In genomic region chr7:139484206-139484955, GRCm38 (mm10) we compare ENCODE assay signal across 9 mouse cellular contexts.
DNase-seq lines count a peak whose midpoint lies in the region; ATAC-seq and TF ChIP-seq lines count a peak whose summit lies in the region.
"Had no signal": no experiment of that assay in that cellular context is flagged by ENCODE, and none has a peak within 500 bp of the region (broad histone marks: within the 10 kb centered on the region; RNA-seq: fewer than 3 reads in every experiment).

No protein-coding gene starts in this region.

- H3K4me2 ChIP-seq in liver, embryonic 12.5 days: no peak overlapping the region
- H3K4me2 ChIP-seq in forebrain, embryonic 14.5 days (ENCODE audit: low read length): no peak overlapping the region
- no peak overlapping the region for H3K4me2 ChIP-seq in limb, embryonic 14.5 days (replicated peaks; ENCODE audit: low read depth, low read length, severe bottlenecking)
- H3K4me2 ChIP-seq: embryonic facial prominence, embryonic 15.5 days had no signal

- H3K9ac ChIP-seq in liver, embryonic 12.5 days: no peak overlapping the region
- H3K9ac ChIP-seq in forebrain, embryonic 14.5 days (ENCODE audit: low read length): no peak overlapping the region
- H3K9ac ChIP-seq in limb, embryonic 14.5 days (ENCODE audit: low read depth, low read length, severe bottlenecking): no peak overlapping the region
- H3K9ac ChIP-seq: embryonic facial prominence, embryonic 15.5 days had no signal

- no peaks in the 10 kb centered on the region for H3K36me3 ChIP-seq in liver, embryonic 12.5 days
- H3K36me3 ChIP-seq in forebrain, embryonic 14.5 days (ENCODE audit: control insufficient read depth, insufficient read depth, low read length): no peaks in the 10 kb centered on the region
- H3K36me3 ChIP-seq in limb, embryonic 14.5 days (ENCODE audit: control insufficient read depth, insufficient read depth, low read length): peaks cover 11% of the 10 kb centered on the region

- H3K27ac ChIP-seq in liver, embryonic 12.5 days: no peak overlapping the region
- H3K27ac ChIP-seq in bone marrow, adult 2 months (ENCODE audit: control insufficient read depth, insufficient read depth, low read depth, low read length, poor library complexity): no peak overlapping the region
- no peak overlapping the region for H3K27ac ChIP-seq in forebrain, embryonic 14.5 days (ENCODE audit: low read depth, low read length)
- H3K27ac ChIP-seq in limb, embryonic 14.5 days (replicated peaks; ENCODE audit: low read depth, low read length): no peak overlapping the region
- H3K27ac ChIP-seq: embryonic facial prominence, embryonic 15.5 days had no signal

- H3K27me3 ChIP-seq in liver, embryonic 12.5 days (replicated peaks): no peaks in the 10 kb centered on the region
- H3K27me3 ChIP-seq in forebrain, embryonic 14.5 days (replicated peaks; ENCODE audit: control insufficient read depth, insufficient read depth, low read length): no peaks in the 10 kb centered on the region
- H3K27me3 ChIP-seq in limb, embryonic 14.5 days (ENCODE audit: control insufficient read depth, insufficient read depth, low read length): no peaks in the 10 kb centered on the region
- H3K27me3 ChIP-seq: embryonic facial prominence, embryonic 15.5 days had no signal

- peak; percentile 54 for TF ChIP-seq CTCF in bone marrow, adult 2 months (IDR thresholded peaks at IDR 0.05; ENCODE audit: control insufficient read depth, insufficient read depth, low read length)

- H3K9me3 ChIP-seq in liver, embryonic 12.5 days (replicated peaks): no peaks in the 10 kb centered on the region
- no peaks in the 10 kb centered on the region for H3K9me3 ChIP-seq in forebrain, embryonic 14.5 days (replicated peaks; ENCODE audit: control insufficient read depth, low read length)
- H3K9me3 ChIP-seq in limb, embryonic 14.5 days (ENCODE audit: control insufficient read depth, low read length): no peaks in the 10 kb centered on the region
- H3K9me3 ChIP-seq: embryonic facial prominence, embryonic 15.5 days had no signal

- TF ChIP-seq POLR2A in bone marrow, adult 2 months (IDR thresholded peaks at IDR 0.05; ENCODE audit: borderline replicate concordance, control insufficient read depth, low read depth, low read length): no peak
- TF ChIP-seq POLR2A in limb, embryonic 14.5 days (IDR thresholded peaks at IDR 0.05; ENCODE audit: borderline replicate concordance, extremely low read depth, insufficient read depth, insufficient read length): no peak

- no peaks in the 10 kb centered on the region for H3K4me1 ChIP-seq in liver, embryonic 12.5 days
- H3K4me1 ChIP-seq in bone marrow, adult 2 months (ENCODE audit: control insufficient read depth, insufficient read depth, low read length): no peaks in the 10 kb centered on the region
- H3K4me1 ChIP-seq in forebrain, embryonic 14.5 days (ENCODE audit: control insufficient read depth, insufficient read depth, low read length): no peaks in the 10 kb centered on the region
- 0 out of 2 replicates have a peak, but pooled peaks cover 5% of the 10 kb centered on the region for H3K4me1 ChIP-seq in limb, embryonic 14.5 days (ENCODE audit: control insufficient read depth, insufficient read depth, low read length)

- DNase-seq in liver: peak; percentile 18
- peak; percentile 82 for DNase-seq in forebrain, embryonic 14.5 days (ENCODE audit: low spot score)
- DNase-seq in kidney, adult 8-10 months: peak; percentile 15 to 39
- DNase-seq in limb, embryonic 14.5 days (ENCODE audit: low spot score): peak; percentile 34
- DNase-seq in retina, adult 2 months (ENCODE audit: low read depth, low spot score): peak; percentile 26
- no peak for DNase-seq in Muller cell, postnatal 12 days (ENCODE audit: inconsistent ontology term)

- no peak for ATAC-seq in liver, embryonic 12.5 days
- ATAC-seq in forebrain, embryonic 14.5 days: peak; percentile 76
- ATAC-seq in limb, embryonic 14.5 days (ENCODE audit: low FRiP score, low read depth): no peak

- WGBS in liver, embryonic 12.5 days (ENCODE audit: insufficient replicate concordance): 63% methylated on average over 9 of the region's 9 CpGs
- WGBS in bone marrow, adult 2 months: 82% methylated on average over 9 of the region's 9 CpGs
- WGBS in forebrain, embryonic 14.5 days: 54% methylated on average over 9 of the region's 9 CpGs
- 55% methylated on average over 9 of the region's 9 CpGs for WGBS in limb, embryonic 14.5 days

- H3K4me3 ChIP-seq in liver, embryonic 12.5 days: no peak overlapping the region
- no peak overlapping the region for H3K4me3 ChIP-seq in bone marrow, adult 2 months (replicated peaks; ENCODE audit: control insufficient read depth, low read depth, low read length)
- H3K4me3 ChIP-seq in forebrain, embryonic 14.5 days (ENCODE audit: low read depth, low read length): no peak overlapping the region
- H3K4me3 ChIP-seq in limb, embryonic 14.5 days (replicated peaks; ENCODE audit: low read length): no peak overlapping the region
- H3K4me3 ChIP-seq: embryonic facial prominence, embryonic 15.5 days had no signal
